Mouse (Mus musculus): ENCODE results near the gene Wbp11. TPM values are rescaled to one million over a fixed set of nuclear protein-coding genes. Genes with fewer than 3 reads are reported as not detected.

The Wbp11 gene
- polyA plus RNA-seq (2015; fragmentation: Illumina TruSeq; extraction: RNeasy Lipid Tissue Mini Kit (QIAGEN cat#74804); ENCODE audit: insufficient read depth, low read depth, low replicate concordance): 10.3 TPM

DNA sequence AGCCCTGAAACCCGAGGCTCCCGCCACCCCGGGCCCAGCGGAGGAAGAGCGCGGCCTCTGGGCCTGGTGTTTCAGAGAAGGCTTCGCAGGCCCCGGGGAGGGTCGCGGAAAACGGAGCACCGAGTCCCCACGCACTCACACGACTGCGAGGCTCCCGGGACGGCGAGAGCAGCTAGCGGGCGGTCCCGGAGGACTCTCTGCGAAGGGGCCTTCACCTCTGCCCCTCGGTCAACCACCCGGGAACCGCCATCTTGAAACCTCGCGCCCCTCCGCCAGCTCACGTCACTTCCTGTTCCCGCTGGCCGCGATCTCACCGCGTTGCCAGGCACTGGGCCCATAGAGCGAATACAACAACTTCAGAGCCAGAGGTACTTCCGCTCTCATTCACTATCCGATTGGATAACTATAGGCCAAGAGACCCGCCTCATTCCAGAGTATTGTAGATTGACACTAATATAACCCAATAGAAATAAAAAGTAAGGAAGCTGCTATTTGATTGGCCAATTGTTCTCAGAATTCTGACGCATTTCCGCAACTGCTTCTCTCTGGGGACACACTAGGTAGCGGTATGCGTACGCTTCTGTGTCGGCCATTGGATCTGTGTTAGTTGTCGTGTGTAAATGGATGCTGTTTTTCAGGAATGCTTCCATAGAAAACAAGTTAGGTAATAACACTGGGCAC is at the start of gene Wbp11:
Gene Wbp11 (minus strand): TSS at position 353 of the 681 bp plus-strand sequence.

GRCm38 (mm10) chr6:136875670-136876069 is 47.6 kb upstream of the Wbp11 start, which contains the start of gene Mgp:
Mgp (minus strand) TSS chr6:136875823.

DNA sequence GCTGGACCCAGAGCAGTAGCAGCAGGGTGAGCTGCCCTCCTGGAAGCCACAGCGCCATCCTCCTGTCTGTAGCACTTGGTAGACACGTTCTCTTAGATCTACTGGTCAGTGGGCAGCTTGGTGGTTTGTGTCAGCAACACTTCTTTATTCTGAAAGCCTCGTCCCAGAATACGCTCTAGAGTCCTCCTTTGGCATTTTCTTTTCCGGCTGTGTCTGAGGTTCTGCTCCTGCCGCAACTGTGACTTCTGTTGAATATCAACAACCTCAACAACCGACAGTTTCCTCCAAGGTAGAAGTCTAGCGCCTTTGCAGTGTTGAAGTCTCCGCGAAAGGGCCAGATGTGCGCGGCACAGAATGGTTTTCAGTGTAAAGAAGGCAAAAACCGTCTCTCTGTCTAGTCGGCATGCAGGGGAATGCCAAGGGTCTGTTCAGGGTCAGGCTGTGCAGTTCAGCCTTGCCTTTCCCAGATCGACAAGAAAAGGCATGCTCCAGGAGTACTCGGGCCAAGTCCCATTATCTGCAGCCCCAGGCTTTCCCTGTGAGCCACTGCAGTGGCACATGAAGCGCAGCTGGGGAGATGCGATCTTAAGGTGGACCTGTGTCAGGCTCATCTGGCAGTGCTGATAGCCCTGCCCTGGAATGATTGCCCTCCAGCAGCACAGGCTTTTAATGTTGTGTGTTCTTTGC is 29.3 kb upstream of the Wbp11 start, which contains the start of gene Art4:
Gene Art4 (minus strand): TSS at position 548 of the 687 bp plus-strand sequence.

DNA sequence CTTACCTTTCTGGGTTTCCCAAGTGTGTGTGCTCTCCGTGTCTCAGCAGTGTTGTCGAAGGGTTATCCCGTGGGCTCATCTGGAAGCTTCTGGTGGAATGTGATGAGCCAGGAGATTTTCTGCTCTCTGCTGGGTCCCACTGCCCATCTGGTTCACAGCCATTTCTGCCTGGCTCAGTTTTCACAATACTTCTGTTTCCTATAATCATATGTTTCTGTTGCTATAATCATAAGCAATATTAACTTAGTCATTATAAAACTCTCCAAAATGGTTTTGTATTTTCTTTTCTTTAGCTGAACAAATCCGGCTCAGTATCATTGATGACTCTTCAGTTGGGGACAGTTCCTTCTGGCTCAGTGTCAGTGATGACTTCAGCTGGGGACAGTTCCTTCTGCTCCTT is 7.3 kb upstream of the Wbp11 start, which contains the start of gene Smco3:
Gene Smco3 (minus strand): TSS at position 101 of the 400 bp plus-strand sequence.

GRCm38 (mm10) chr6:136827516-136827880 is 535 bp downstream of the Wbp11 start, which contains the start of gene BC049715:
BC049715 (plus strand) TSS chr6:136827626.

GRCm38 (mm10) chr6:136808014-136808417 is 20.0 kb downstream of the Wbp11 start, which contains the start of gene H2afj:
H2afj (plus strand) TSS chr6:136808244.

GRCm38 (mm10) chr6:136803739-136804633 is 24.0 kb downstream of the Wbp11 start, which contains the start of gene Hist4h4:
Hist4h4 (minus strand) TSS chr6:136804415.

GRCm38 (mm10) chr6:136781377-136781986 is 46.6 kb downstream of the Wbp11 start, which contains the start of gene Gucy2c:
Gucy2c (minus strand) TSS chr6:136781765.

Other genes with a start within 250 kb of the Wbp11 start
- 2.7 TPM for gene Plbd1, start 166.3 kb downstream of the Wbp11 start, polyA plus RNA-seq (2015; fragmentation: Illumina TruSeq; extraction: RNeasy Lipid Tissue Mini Kit (QIAGEN cat#74804); ENCODE audit: insufficient read depth, low read depth, low replicate concordance)
- 0.46 TPM for gene Gucy2c, start 46.5 kb downstream of the Wbp11 start, polyA plus RNA-seq (2015; fragmentation: Illumina TruSeq; extraction: RNeasy Lipid Tissue Mini Kit (QIAGEN cat#74804); ENCODE audit: insufficient read depth, low read depth, low replicate concordance)
- gene Hist4h4, start 23.8 kb downstream of the Wbp11 start, polyA plus RNA-seq (2015; fragmentation: Illumina TruSeq; extraction: RNeasy Lipid Tissue Mini Kit (QIAGEN cat#74804); ENCODE audit: insufficient read depth, low read depth, low replicate concordance): not detected
- 21.6 TPM for gene H2afj, start 20.0 kb downstream of the Wbp11 start, polyA plus RNA-seq (2015; fragmentation: Illumina TruSeq; extraction: RNeasy Lipid Tissue Mini Kit (QIAGEN cat#74804); ENCODE audit: insufficient read depth, low read depth, low replicate concordance)
- gene BC049715, start 607 bp downstream of the Wbp11 start, polyA plus RNA-seq (2015; fragmentation: Illumina TruSeq; extraction: RNeasy Lipid Tissue Mini Kit (QIAGEN cat#74804); ENCODE audit: insufficient read depth, low read depth, low replicate concordance): not detected
- not detected for gene Smco3, start 7.2 kb upstream of the Wbp11 start, polyA plus RNA-seq (2015; fragmentation: Illumina TruSeq; extraction: RNeasy Lipid Tissue Mini Kit (QIAGEN cat#74804); ENCODE audit: insufficient read depth, low read depth, low replicate concordance)
- gene Art4, start 29.5 kb upstream of the Wbp11 start, polyA plus RNA-seq (2015; fragmentation: Illumina TruSeq; extraction: RNeasy Lipid Tissue Mini Kit (QIAGEN cat#74804); ENCODE audit: insufficient read depth, low read depth, low replicate concordance): 0.74 TPM
- gene Mgp, start 47.6 kb upstream of the Wbp11 start, polyA plus RNA-seq (2015; fragmentation: Illumina TruSeq; extraction: RNeasy Lipid Tissue Mini Kit (QIAGEN cat#74804); ENCODE audit: insufficient read depth, low read depth, low replicate concordance): 267 TPM
- 260 TPM for gene Erp27, start 93.9 kb upstream of the Wbp11 start, polyA plus RNA-seq (2015; fragmentation: Illumina TruSeq; extraction: RNeasy Lipid Tissue Mini Kit (QIAGEN cat#74804); ENCODE audit: insufficient read depth, low read depth, low replicate concordance)
- not detected for gene Pde6h, start 95.6 kb upstream of the Wbp11 start, polyA plus RNA-seq (2015; fragmentation: Illumina TruSeq; extraction: RNeasy Lipid Tissue Mini Kit (QIAGEN cat#74804); ENCODE audit: insufficient read depth, low read depth, low replicate concordance)
- 17.6 TPM for gene Arhgdib, start 113.7 kb upstream of the Wbp11 start, polyA plus RNA-seq (2015; fragmentation: Illumina TruSeq; extraction: RNeasy Lipid Tissue Mini Kit (QIAGEN cat#74804); ENCODE audit: insufficient read depth, low read depth, low replicate concordance)

Measured in pancreas, adult 10 weeks (tissue).